Mouse (Mus musculus) liver, embryonic 13.5 days (tissue): ENCODE data around the gene Gm18336. TPM values are rescaled to one million over a fixed set of nuclear protein-coding genes. Genes with fewer than 3 reads are reported as not detected.

Source experiments
- ATAC-seq: fragments of 200-750 bp; cut with Nextera tagmentation; 2 replicates; pipeline ENCODE4 v1.8.0; 2017; ENCODE audit warnings: low read depth, mild to moderate bottlenecking, moderate number of reproducible peaks, moderate library complexity
- DNase-seq: peaks from one replicate; pipeline ENCODE4 v3.0.0; 2022
- H3K27ac ChIP-seq: fragments of 300-500 bp; sonication (generic); 2 replicates; pipeline ENCODE4 v1.5.1; 2015; ENCODE audit warnings: moderate library complexity, mild to moderate bottlenecking, inconsistent platforms
- H3K27me3 ChIP-seq: fragments of 300-500 bp; sonication (generic); 2 replicates; pipeline ENCODE4 v1.6.1; 2015; ENCODE audit warnings: mild to moderate bottlenecking, inconsistent platforms
- H3K36me3 ChIP-seq: fragments of 300-500 bp; sonication (generic); 2 replicates; pipeline ENCODE4 v1.6.1; 2015; ENCODE audit warnings: mild to moderate bottlenecking, inconsistent platforms
- H3K4me1 ChIP-seq: fragments of 300-500 bp; sonication (generic); replicated peaks from 2 replicates; pipeline ENCODE4 v1.6.1; 2015; ENCODE audit warnings: inconsistent platforms
- H3K4me2 ChIP-seq: fragments of 300-500 bp; sonication (generic); 2 replicates; pipeline ENCODE4 v1.6.1; 2015; ENCODE audit warnings: inconsistent platforms, mild to moderate bottlenecking, moderate library complexity
- H3K4me3 ChIP-seq: fragments of 300-500 bp; sonication (generic); replicated peaks from 2 replicates; pipeline ENCODE4 v1.5.1; 2015; ENCODE audit warnings: mild to moderate bottlenecking, inconsistent platforms
- H3K9ac ChIP-seq: fragments of 300-500 bp; sonication (generic); 2 replicates; pipeline ENCODE4 v1.6.1; 2015; ENCODE audit warnings: mild to moderate bottlenecking, inconsistent platforms
- H3K9me3 ChIP-seq: fragments of 300-500 bp; sonication (generic); replicated peaks from 2 replicates; pipeline ENCODE4 v1.6.1; 2016; ENCODE audit warnings: inconsistent platforms
- WGBS: fragments of 180-500 bp; shearing (Covaris S2); methylation state at CpG from one replicate; pipeline ENCODE4 v1.1.7; 2015; ENCODE audit not compliant: insufficient replicate concordance; 5-methylcytosine and 5-hydroxymethylcytosine counted together
- polyA plus RNA-seq: library from polyadenylated mRNA; unstranded; fragments of >200 nt; fragmentation: Nextera tagmentation; extraction: Ambion mirVana; gene quantifications from 2 replicates; pipeline ENCODE4 v1.2.1, GENCODE M21; 2015

Gm18336 gene
- polyA plus RNA-seq, 1 experiment from 2014 or later = not detected

- no peaks in the 10 kb centered on the region for H3K9me3 ChIP-seq
Measured at GRCm38 (mm10) chrX:73384419-73384818, 14.1 kb downstream of the Gm18336 start.

GRCm38 (mm10) chrX:73363291-73363690, 35.2 kb downstream of the Gm18336 start:
- DNase-seq (no peak), ATAC-seq (no peak)
- Histone ChIP-seq H3K9ac (no peak overlapping the region), H3K36me3 (no peaks in the 10 kb centered on the region), H3K27ac (no peak overlapping the region), H3K4me1 (no peaks in the 10 kb centered on the region), H3K4me2 (no peak overlapping the region), H3K27me3 (no peaks in the 10 kb centered on the region), H3K9me3 (no peaks in the 10 kb centered on the region), H3K4me3 (no peak overlapping the region)

More at GRCm38 (mm10) chrX:73384419-73384818, 14.1 kb downstream of the Gm18336 start:
- Histone ChIP-seq H3K36me3 (no peaks in the 10 kb centered on the region), H3K4me1 (no peaks in the 10 kb centered on the region), H3K27me3 (no peaks in the 10 kb centered on the region), H3K9ac (no peak overlapping the region), H3K4me3 (no peak overlapping the region), H3K4me2 (no peak overlapping the region), H3K27ac (no peak overlapping the region)
- ATAC-seq (no peak), DNase-seq (no peak)
- WGBS = 60% methylated on average over 6 of the region's 6 CpGs

GRCm38 (mm10) chrX:73356719-73357118, 41.8 kb downstream of the Gm18336 start:
- Histone ChIP-seq H3K27me3 (no peaks in the 10 kb centered on the region), H3K27ac (no peak overlapping the region), H3K9ac (no peak overlapping the region), H3K4me2 (no peak overlapping the region), H3K9me3 (no peaks in the 10 kb centered on the region), H3K4me1 (no peaks in the 10 kb centered on the region), H3K36me3 (peaks cover 16% of the 10 kb centered on the region), H3K4me3 (no peak overlapping the region)
- DNase-seq (no peak), ATAC-seq (no peak)
- 65% methylated on average over 1 of the region's 1 CpGs for WGBS

GRCm38 (mm10) chrX:73356163-73356562, 42.4 kb downstream of the Gm18336 start:
- Histone ChIP-seq H3K4me1 (no peaks in the 10 kb centered on the region), H3K9ac (no peak overlapping the region), H3K36me3 (peaks cover 16% of the 10 kb centered on the region), H3K9me3 (no peaks in the 10 kb centered on the region), H3K4me3 (no peak overlapping the region), H3K27ac (no peak overlapping the region), H3K27me3 (no peaks in the 10 kb centered on the region), H3K4me2 (no peak overlapping the region)
- no peak for DNase-seq
- ATAC-seq = no peak
- WGBS = 75% methylated on average over 2 of the region's 2 CpGs

Other genes with a start within 250 kb of the Gm18336 start
- not detected in 2 replicates for gene Xlr5b, start 249.9 kb downstream of the Gm18336 start, polyA plus RNA-seq
- not detected in 2 replicates for gene DXBay18, start 249.3 kb downstream of the Gm18336 start, polyA plus RNA-seq
- gene Spin2d, start 221.7 kb downstream of the Gm18336 start, polyA plus RNA-seq = not detected in 2 replicates
- 2.2 and 2.6 TPM in 2 replicates for gene Xlr3b, start 206.5 kb downstream of the Gm18336 start, polyA plus RNA-seq
- gene Xlr4b, start 184.4 kb downstream of the Gm18336 start, polyA plus RNA-seq = 1.6 and 2.3 TPM in 2 replicates
- gene F8a, start 170.4 kb downstream of the Gm18336 start, polyA plus RNA-seq = 3.3 and 3.8 TPM in 2 replicates
- 0.48 and 0.60 TPM in 2 replicates for gene Xlr4c, start 155.6 kb downstream of the Gm18336 start, polyA plus RNA-seq
- not detected in 2 replicates for gene Xlr3c, start 133.3 kb downstream of the Gm18336 start, polyA plus RNA-seq
- gene Xlr5a, start 105.8 kb downstream of the Gm18336 start, polyA plus RNA-seq = not detected in 2 replicates
- gene Xlr5c, start 105.8 kb downstream of the Gm18336 start, polyA plus RNA-seq = not detected in 2 replicates
- not detected in 2 replicates for gene Gm45015, start 61.9 kb downstream of the Gm18336 start, polyA plus RNA-seq
- 1.8 and 2.9 TPM in 2 replicates for gene Zfp275, start 56.1 kb downstream of the Gm18336 start, polyA plus RNA-seq
- not detected in 2 replicates for gene Zfp92, start 12.4 kb upstream of the Gm18336 start, polyA plus RNA-seq
- gene Trex2, start 36.6 kb upstream of the Gm18336 start, polyA plus RNA-seq = not detected in 2 replicates
- 50.6 and 51.9 TPM in 2 replicates for gene Haus7, start 60.3 kb upstream of the Gm18336 start, polyA plus RNA-seq
- gene Bgn, start 84.9 kb upstream of the Gm18336 start, polyA plus RNA-seq = 7.1 and 10.6 TPM in 2 replicates
- gene Atp2b3, start 104.3 kb upstream of the Gm18336 start, polyA plus RNA-seq = 0.03 TPM in 2 replicates
- gene Dusp9, start 240.7 kb upstream of the Gm18336 start, polyA plus RNA-seq = 36.2 and 36.4 TPM in 2 replicates